Mouse (Mus musculus): ENCODE measurements around the gene 4930535I16Rik. TPM values are rescaled to one million over a fixed set of nuclear protein-coding genes. Genes with fewer than 3 reads are reported as not detected.

The 4930535I16Rik gene
- polyA plus RNA-seq, 1 experiment from 2014 or later = not detected

DNA sequence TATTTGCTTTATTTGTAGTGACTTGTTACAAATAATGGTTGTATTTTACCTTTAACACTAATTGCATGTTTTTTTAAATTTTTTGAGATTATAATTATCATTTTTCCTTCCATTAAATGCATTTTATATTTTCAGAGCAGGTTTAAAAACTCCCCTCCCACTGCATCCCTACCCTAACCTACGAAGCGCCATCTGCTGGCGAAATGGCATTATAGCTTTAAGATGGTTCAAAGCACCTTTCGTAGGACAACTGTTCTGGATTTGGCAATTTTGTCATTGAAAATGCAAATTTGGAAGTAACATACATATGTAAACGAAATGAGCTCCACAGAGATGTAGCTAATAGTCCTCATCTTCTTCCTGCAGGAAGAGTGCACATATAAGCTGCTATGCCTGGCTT is 19.1 kb downstream of the 4930535I16Rik start:
- Histone ChIP-seq H3K27ac (replicated peaks) (no peak overlapping the region), H3K36me3 (no peaks in the 10 kb centered on the region), H3K27me3 (ENCODE audit: low read depth, poor library complexity, severe bottlenecking) (no peaks in the 10 kb centered on the region), H3K4me3 (no peak overlapping the region), H3K9me3 (replicated peaks) (no peaks in the 10 kb centered on the region), H3K4me1 (peaks cover under 1% of the 10 kb centered on the region; the same call in 1 of the 2 replicates)
- 11% methylated on average over 5 of the region's 5 CpGs for WGBS
- peak; percentile 36 for DNase-seq (ENCODE audit: low spot score)

DNA sequence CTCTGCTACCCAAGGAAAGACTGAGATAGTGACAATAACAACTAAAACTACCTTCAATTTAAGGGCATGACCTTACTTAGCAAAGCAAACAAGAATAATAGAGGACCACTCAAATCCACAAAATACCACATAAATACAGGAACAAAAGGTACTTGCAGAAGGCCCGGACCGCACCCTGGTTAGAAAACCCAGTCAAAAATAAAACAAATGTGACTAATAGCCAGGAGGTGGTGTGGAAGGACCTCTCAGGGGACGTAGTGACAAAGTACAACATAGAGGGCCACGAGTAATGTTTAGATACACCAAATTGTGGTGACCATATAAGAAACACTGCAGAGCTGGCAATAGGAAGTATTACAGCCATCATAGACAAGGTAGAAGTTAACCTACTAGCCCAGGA is 23.5 kb downstream of the 4930535I16Rik start:
- 89% methylated on average over 4 of the region's 4 CpGs for WGBS
- Histone ChIP-seq H3K9me3 (replicated peaks) (no peaks in the 10 kb centered on the region), H3K27me3 (ENCODE audit: low read depth, poor library complexity, severe bottlenecking) (no peaks in the 10 kb centered on the region)

DNA sequence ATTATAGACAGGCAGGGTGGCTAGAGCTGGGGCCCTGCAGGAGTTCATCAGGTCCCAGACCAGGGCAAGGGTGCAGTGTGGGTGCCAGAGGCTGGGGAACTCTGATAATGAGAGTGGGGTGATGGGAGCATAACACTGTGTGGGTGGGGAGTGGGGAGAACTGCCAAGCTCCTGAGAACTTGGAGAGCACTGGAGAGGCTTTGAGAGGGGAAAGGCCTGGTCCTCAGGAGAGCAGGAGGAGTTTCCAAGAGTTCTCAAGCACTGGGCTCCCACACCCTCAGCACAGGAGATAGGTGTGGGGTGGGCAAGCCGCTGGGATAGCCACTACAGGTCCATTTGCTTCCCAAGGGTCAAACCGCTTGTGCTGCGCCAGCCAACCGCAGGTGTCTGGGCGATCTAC is 24.1 kb downstream of the 4930535I16Rik start:
- DNase-seq (ENCODE audit: low spot score) = no peak
- peaks cover 5% of the 10 kb centered on the region; the same call in 1 of the 2 replicates for H3K4me1 ChIP-seq
- no peak overlapping the region for H3K4me3 ChIP-seq
- H3K27me3 ChIP-seq (ENCODE audit: low read depth, poor library complexity, severe bottlenecking) = no peaks in the 10 kb centered on the region
- H3K36me3 ChIP-seq = no peaks in the 10 kb centered on the region
- H3K27ac ChIP-seq (replicated peaks) = no peak overlapping the region
- 90% methylated on average over 5 of the region's 5 CpGs for WGBS
- no peaks in the 10 kb centered on the region for H3K9me3 ChIP-seq (replicated peaks)

More for the DNA sequence above, 23.5 kb downstream of the 4930535I16Rik start:
- Histone ChIP-seq H3K4me1 (peaks cover 5% of the 10 kb centered on the region; the same call in 1 of the 2 replicates), H3K27ac (replicated peaks) (no peak overlapping the region), H3K36me3 (no peaks in the 10 kb centered on the region), H3K4me3 (no peak overlapping the region)
- no peak for DNase-seq (ENCODE audit: low spot score)

Other genes starting within 250 kb of the 4930535I16Rik start
- gene Macf1, start 233.7 kb downstream of the 4930535I16Rik start, polyA plus RNA-seq (2016; fragmentation: Nextera tagmentation; extraction: Ambion mirVana) = 39.2 and 46.2 TPM in 2 replicates
- 328 and 330 TPM in 2 replicates for gene Ndufs5, start 199.8 kb downstream of the 4930535I16Rik start, polyA plus RNA-seq (2016; fragmentation: Nextera tagmentation; extraction: Ambion mirVana)
- gene Akirin1, start 167.7 kb downstream of the 4930535I16Rik start, polyA plus RNA-seq (2016; fragmentation: Nextera tagmentation; extraction: Ambion mirVana) = 70.1 and 73.4 TPM in 2 replicates
- 0.11 and 0.72 TPM in 2 replicates for gene Rhbdl2, start 130.1 kb downstream of the 4930535I16Rik start, polyA plus RNA-seq (2016; fragmentation: Nextera tagmentation; extraction: Ambion mirVana)
- 0.06 TPM in 1 of 2 replicates, not detected in the other for gene 4933427I04Rik, start 58.3 kb downstream of the 4930535I16Rik start, polyA plus RNA-seq (2016; fragmentation: Nextera tagmentation; extraction: Ambion mirVana)
- gene Mycbp, start 13.2 kb downstream of the 4930535I16Rik start, polyA plus RNA-seq (2016; fragmentation: Nextera tagmentation; extraction: Ambion mirVana) = 59.4 and 64.5 TPM in 2 replicates
- gene Rragc, start 576 bp downstream of the 4930535I16Rik start, polyA plus RNA-seq (2016; fragmentation: Nextera tagmentation; extraction: Ambion mirVana) = 39.1 and 41.0 TPM in 2 replicates

All from midbrain, embryonic 10.5 days (tissue).